Mouse (Mus musculus): ENCODE measurements at regions not wholly inside any gene's neighbourhood (a gene's known extent, or its start where the extent isn't known, plus 50 kb on each side); places are given as distances from the start of the nearest gene placed in this dataset.
A peak's percentile ranks its signal among the peaks of the same experiment; 100 is the strongest.

DNA sequence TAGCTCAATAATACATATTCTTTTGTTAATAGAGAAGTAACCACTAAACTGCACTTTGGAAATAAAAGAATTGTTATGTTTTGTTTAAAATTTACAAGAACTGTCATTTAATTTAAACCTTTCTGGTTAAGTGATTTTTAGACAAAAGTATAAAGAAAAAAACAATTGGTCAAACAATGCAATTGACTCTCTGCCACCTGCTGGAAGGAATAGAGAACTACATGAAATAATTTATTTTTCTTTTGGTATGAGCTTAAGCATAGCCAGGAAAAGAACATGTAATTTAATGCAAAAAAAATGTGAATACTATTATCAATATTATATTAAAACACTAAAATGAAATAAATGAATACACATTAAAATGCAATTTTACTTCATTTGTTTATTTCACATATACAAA, 465.5 kb upstream of the Pcdh10 start:
- H3K4me1 ChIP-seq (ENCODE audit: control insufficient read depth, insufficient read depth, low read length): no peaks in the 10 kb centered on the region
- H3K79me2 ChIP-seq (replicated peaks; ENCODE audit: control insufficient read depth, insufficient read depth, low read length): no peaks in the 10 kb centered on the region
- no peaks in the 10 kb centered on the region for H3K36me3 ChIP-seq (ENCODE audit: control insufficient read depth, insufficient read depth, low read length)
- DNase-seq: no peak
- intact Hi-C loops (cut with DNase I): no loop called here
- no peak overlapping the region for H3K27ac ChIP-seq
- no peaks in the 10 kb centered on the region for H3K27me3 ChIP-seq (ENCODE audit: control insufficient read depth, insufficient read depth, low read length)
- TF ChIP-seq EP300 (IDR thresholded peaks at IDR 0.05; ENCODE audit: insufficient read depth, low read depth, low read length): no peak
- peak; percentile 68 for TF ChIP-seq CTCF (IDR thresholded peaks at IDR 0.05)
- no peak overlapping the region for H3K4me3 ChIP-seq
- H3K9ac ChIP-seq (ENCODE audit: low read depth, low read length): no peak overlapping the region

DNA sequence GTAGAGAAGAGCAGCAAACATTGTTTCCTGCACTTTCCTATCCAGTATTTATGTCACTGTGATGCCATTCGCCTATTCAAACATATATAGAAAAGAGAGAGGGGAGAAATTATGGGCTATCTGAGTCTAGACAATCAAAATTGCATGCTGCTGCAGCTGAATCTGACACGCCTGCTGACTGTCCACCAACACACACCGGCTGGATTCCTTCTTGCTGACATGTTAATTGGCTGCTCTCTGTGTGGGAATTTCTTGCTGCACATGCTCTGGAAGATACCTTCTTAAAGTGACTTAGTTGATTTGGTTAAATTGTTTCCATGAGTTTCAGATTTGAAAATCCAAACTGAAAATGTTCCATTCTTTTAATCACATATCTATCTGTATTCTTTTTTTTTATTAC, 463.9 kb upstream of the Pcdh10 start:
- DNase-seq: no peak
- no peak overlapping the region for H3K9ac ChIP-seq (ENCODE audit: low read depth, low read length)
- H3K36me3 ChIP-seq (ENCODE audit: control insufficient read depth, insufficient read depth, low read length): no peaks in the 10 kb centered on the region
- H3K4me3 ChIP-seq: no peak overlapping the region
- H3K27ac ChIP-seq: no peak overlapping the region
- intact Hi-C loops (cut with DNase I): no loop called here
- H3K4me1 ChIP-seq (ENCODE audit: control insufficient read depth, insufficient read depth, low read length): no peaks in the 10 kb centered on the region
- TF ChIP-seq CTCF (IDR thresholded peaks at IDR 0.05) (no peak), EP300 (IDR thresholded peaks at IDR 0.05; ENCODE audit: insufficient read depth, low read depth, low read length) (no peak)
- no peaks in the 10 kb centered on the region for H3K79me2 ChIP-seq (replicated peaks; ENCODE audit: control insufficient read depth, insufficient read depth, low read length)
- 42% methylated on average over 3 of the region's 3 CpGs for WGBS
- H3K27me3 ChIP-seq (ENCODE audit: control insufficient read depth, insufficient read depth, low read length): no peaks in the 10 kb centered on the region
